Mouse (Mus musculus) CD4-positive, CD25-positive, alpha-beta regulatory T cell, adult 4 months (primary cell): ENCODE data around the gene C87436. TPM values are rescaled to one million over a fixed set of nuclear protein-coding genes. Genes with fewer than 3 reads are reported as not detected.
"Not testable (repeated sequence)": the region's sequence is repeated elsewhere in the genome, so short reads cannot be mapped to it uniquely, and the experiment has no call there.

Experiments used
- ATAC-seq: one replicate; pipeline ENCODE4 v1.8.0; 2017
- polyA plus RNA-seq, 2 experiments: library from polyadenylated mRNA; unstranded; fragments of 100-300 nt; shearing (Covaris generic); gene quantifications; one replicate each; pipeline ENCODE4 v1.2.1; 2017

The C87436 gene
- polyA plus RNA-seq, 2 experiments from 2014 or later = 41.0 to 43.8 TPM

- no peak for ATAC-seq
Observed at GRCm38 (mm10) chr6:86485943-86486640, 47.9 kb downstream of the C87436 start.

DNA sequence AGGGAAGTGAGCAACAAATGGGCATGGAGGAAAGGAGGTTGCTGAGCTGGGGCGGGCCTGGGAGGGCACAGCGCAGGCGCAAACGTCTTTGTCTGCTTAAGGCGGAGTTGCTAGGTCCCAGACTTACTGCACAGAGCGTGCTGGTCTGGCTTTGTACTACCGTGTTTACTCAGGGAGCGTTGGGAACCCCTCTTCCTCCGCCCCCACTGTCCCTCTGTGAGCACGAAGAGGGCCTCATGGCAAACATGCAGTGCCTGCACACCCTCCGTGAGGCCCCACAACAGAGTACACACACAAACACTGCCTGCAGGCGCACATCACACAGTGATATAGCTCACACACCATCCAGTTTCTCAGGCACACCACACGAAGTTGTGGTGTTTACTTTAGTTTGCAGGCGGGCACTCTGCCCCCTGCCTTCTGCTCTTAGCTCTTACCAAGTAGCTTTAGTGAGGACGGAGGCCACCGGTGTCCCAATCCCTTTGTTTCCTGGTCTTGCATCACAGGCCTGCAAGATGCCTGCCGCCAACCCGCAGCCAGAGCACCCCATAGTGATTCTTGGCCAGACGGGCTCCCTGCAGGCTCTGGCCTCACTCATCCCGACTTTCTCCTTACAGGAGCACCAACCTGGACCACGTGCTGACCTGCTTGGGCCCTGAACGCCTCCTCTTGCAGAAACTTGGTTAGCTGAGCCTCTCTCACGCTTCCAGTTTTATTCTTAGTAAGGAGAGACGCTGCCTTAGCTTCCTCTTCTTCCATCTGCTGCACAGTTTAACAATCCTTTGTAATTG is 49.4 kb downstream of the C87436 start:
- ATAC-seq = peak; percentile 87

DNA sequence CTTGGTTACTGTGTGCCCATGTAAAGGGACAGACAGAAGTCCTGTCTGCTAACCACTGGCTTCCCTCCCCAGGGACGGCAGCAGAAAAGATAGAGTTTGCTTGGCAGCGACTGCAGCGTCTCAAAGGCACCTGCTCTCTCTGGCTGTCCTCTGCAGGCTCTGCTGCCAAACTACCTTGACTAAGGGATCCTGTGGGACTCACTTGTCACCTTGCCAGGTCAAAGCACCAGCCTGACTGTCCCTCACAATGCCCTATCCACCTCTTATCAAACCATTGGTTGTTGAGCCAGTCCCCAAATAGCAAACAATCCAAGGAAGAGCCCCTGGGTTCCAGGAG is 49.9 kb downstream of the C87436 start:
- ATAC-seq = no peak

- no peak for ATAC-seq
Observed at GRCm38 (mm10) chr6:86489945-86490344, 51.8 kb downstream of the C87436 start.

DNA sequence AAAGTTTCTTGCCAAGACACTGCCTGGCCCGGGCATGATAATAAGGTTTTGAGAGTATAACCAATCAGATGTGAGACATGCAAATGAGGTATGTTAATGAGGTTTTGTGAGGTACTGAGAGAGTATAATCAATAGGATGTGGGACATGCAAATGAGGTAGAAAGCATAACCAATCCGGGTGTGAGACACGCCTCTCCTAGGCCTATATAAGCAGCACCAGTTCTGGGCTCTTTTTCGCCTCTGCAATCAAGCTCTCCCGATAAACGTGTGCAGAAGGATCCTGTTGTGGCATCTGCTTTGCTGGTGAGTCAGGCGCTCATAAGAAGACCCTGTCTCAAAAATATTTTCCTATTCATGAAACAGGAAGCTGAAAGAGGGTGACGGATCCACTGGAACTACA is 52.2 kb downstream of the C87436 start:
- ATAC-seq = not testable (repeated sequence)

GRCm38 (mm10) chr6:86493469-86494263 is 55.5 kb downstream of the C87436 start:
- no peak for ATAC-seq

DNA sequence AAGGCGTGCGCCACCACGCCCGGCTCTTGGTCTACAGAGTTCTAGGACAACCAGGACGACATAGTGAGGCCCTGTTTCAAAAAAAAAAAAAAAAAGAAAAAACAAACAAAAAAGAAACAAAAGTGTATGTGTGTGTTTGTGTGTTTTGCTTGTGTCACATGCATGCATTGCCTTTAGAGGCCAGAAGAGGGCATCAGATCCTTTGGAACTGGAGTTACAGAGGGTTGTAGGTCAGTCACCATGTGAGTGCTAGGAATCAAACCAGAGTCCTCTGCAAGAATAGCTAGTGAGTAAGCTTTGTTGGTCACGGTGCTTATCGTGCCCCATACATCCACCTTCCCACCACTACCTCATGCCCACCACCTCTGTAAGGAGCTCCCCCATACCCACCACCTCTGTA is 56.6 kb downstream of the C87436 start:
- no peak for ATAC-seq

DNA sequence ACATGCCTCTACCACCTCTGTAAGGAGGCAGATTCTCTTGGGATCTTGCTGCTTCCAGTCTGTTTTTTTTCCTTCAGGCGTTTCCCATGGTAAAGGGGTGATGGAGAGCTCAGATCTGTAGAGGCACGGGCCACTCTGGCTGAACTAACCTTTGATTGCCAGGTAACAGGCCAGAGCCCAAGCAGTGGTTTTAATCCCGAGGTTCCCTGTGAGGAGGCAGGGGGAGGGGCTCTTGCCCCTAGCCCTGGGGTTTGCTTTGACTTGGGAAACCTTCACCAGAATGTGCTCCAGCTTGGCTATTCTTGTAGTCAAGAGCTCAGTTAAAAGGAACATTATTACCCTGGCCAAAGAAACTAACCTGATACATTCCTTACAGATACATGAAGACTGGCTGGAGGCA is 57.5 kb downstream of the C87436 start:
- no peak for ATAC-seq

- ATAC-seq = no peak
Observed at GRCm38 (mm10) chr6:86496127-86496526, 58.0 kb downstream of the C87436 start.

DNA sequence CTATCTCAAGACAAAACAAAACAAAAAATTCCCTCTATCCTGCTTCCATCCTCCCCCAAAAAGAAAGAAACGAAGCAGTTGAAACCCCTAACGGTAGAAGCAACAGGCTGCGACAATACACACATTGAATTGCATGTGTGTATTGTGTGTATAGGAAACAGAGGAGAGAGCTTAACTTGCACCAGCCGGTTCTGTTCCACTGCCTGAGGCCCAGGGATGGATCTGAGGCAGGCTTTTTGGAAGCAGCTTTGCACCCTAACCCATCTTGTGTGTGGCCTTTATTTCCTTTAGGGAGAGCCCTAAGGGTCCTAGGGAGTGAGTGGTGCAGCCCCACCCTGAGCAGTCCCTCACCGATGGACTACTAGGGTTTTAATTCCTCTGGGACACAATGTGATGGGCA is 58.4 kb downstream of the C87436 start:
- no peak for ATAC-seq

GRCm38 (mm10) chr6:86497071-86497815 is 59.1 kb downstream of the C87436 start:
- no peak for ATAC-seq

GRCm38 (mm10) chr6:86497942-86498732 is 60.0 kb downstream of the C87436 start:
- ATAC-seq = no peak

DNA sequence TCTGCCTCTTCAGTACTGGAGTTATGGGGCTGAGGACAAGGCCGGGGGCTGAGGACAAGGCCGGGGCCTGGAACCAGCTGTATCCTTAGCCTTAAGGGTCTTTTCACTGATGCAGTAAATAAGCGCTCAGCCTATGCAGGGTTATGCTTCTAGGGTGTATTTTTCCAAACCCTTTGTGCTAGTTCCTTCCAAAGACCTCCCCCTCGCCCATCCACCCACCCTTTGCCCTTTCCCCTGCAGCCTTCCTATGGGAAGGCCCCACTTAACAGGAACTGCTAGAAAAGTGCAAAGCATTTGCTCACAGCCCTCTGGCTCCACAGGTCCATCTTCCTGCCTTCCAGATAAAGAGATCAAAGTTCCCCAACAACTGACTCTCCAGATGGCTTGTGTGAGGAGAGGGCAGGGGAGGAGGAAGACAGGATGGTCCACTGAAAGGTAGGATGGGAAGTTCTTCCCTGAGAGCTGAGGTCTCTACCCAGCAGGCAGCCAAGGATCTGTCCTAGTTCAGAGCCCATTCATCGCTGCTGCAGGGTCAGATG is 61.5 kb downstream of the C87436 start:
- no peak for ATAC-seq

DNA sequence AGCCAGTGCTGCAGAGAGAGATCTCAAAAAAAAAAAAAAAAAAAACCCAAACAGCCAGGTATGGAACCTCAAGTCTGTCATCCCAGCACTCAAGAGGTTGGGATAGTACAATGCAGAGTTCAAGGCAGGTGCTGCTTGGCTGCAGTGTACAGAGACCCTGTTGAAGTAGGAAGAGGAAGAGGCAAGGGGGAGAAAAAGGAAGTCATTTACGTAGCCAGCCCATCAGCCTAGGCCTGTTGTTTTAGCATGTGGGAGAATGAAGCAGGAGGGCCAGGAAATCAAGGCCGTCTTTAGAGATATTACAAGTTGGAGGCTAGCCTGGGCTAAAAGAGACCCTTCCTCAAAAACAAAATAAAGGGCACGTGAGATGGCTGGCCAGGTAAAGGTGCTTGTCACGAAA is 65.3 kb downstream of the C87436 start:
- no peak for ATAC-seq

DNA sequence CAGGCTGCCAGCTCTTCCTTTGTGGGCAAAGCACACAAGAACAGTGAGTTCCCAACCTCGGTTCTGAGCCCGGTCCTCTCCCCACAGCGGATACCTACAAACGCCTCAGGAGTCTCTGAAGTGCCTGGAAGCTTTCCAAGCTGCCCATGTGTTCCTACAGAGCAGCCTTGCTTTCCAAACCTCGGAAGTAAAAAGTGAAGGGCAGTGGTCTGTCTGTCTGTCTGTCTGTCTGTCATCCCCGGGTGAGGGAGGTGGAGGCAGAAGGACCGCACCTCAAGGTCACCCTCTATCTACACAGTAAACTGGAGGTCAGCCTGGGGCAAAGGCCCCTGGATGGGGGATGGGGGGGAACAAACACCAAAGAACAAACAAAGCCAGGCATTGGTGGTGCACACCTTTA is 67.5 kb downstream of the C87436 start:
- no peak for ATAC-seq

GRCm38 (mm10) chr6:86506309-86506708 is 68.1 kb downstream of the C87436 start:
- no peak for ATAC-seq

DNA sequence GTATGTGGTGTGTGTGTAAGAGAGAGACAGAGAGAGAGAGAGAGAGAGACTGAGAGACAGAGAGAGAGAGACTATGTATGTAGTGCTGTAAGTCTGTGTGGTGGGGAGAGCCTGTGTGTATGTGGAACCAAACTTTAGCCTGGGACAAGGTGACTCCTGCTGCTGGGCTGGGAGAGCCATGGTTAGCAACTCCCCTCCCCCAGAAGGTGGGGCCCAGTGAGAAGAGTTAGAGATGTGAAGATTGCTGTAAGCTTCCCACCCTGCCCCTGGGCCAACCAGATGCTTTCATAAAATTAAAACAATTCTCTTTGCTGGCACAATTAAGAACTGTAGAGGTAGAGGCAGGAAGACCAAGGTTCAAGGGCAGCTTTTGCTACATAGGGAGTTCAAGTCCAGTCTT is 68.9 kb downstream of the C87436 start:
- ATAC-seq = no peak

GRCm38 (mm10) chr6:86508736-86509135 is 70.6 kb downstream of the C87436 start:
- ATAC-seq = no peak

DNA sequence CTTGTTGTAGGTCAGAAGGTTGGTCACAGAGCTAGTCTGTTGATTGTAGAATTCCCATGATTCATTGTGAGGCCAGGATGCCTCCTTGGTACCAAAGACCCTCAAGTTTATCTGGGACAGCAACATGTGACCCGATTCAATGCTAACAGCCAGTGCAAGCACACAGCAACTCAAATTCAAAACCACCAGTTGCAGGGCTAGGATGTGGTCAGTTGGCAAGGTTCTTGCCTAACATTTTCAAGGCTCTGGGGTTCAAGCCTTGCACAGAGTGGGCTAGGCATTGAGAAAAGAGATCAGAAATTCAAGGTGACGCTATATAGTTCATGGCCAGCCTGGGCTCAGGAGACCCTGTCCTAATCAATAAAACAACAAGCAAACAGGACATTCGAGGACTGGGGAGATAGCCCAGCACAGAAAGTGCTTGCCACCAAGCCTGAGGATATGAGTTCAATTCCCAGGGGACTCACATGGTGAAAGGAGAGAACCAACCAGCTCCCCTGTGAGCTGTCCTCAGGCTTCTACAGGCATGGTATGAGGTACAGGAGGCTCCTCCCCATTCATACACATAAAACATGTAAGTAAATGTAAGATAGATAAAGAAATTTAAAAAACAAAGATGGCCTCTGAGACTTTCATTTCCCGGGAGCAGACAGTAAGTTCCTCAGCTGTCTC is 71.2 kb downstream of the C87436 start:
- no peak for ATAC-seq

- no peak for ATAC-seq
Observed at GRCm38 (mm10) chr6:86509866-86510200, 71.7 kb downstream of the C87436 start.

- no peak for ATAC-seq
Observed at GRCm38 (mm10) chr6:86510979-86511378, 72.8 kb downstream of the C87436 start.
